Mouse (Mus musculus): ENCODE results near the gene Vmn1r87.

The Vmn1r87 gene

GRCm38 (mm10) chr7:13140057-13140456 is at the start of gene Vmn1r87:
Vmn1r87 (minus strand) TSS chr7:13140157.
- DNase-seq (ENCODE audit: low spot score in 2 of 2) = no peak

- DNase-seq (ENCODE audit: low spot score in 2 of 2) = no peak
These were observed 19.3 kb upstream of the Vmn1r87 start, which contains the start of gene Vmn1r88 for GRCm38 (mm10) chr7:13159268-13159667. Vmn1r88 (plus strand) TSS chr7:13159568.

- DNase-seq (ENCODE audit: low spot score in 2 of 2) = no peak
These were observed 2.6 kb downstream of the Vmn1r87 start for GRCm38 (mm10) chr7:13137340-13137739.

GRCm38 (mm10) chr7:13131856-13132255 is 8.1 kb downstream of the Vmn1r87 start:
- no peak for DNase-seq (ENCODE audit: low spot score in 2 of 2)

GRCm38 (mm10) chr7:13123554-13124153 is 16.3 kb downstream of the Vmn1r87 start:
- peak in 1 of 2 experiments; percentile 3 for DNase-seq (ENCODE audit: low spot score in 2 of 2)

- DNase-seq (ENCODE audit: low spot score in 2 of 2) = no peak
These were observed 20.1 kb downstream of the Vmn1r87 start, which contains the start of gene Vmn1r86 for GRCm38 (mm10) chr7:13119817-13120216. Vmn1r86 (minus strand) TSS chr7:13119917.

- DNase-seq (ENCODE audit: low spot score in 2 of 2) = no peak
These were observed 44.9 kb downstream of the Vmn1r87 start, which contains the start of gene Vmn1r85 for GRCm38 (mm10) chr7:13095073-13095472. Vmn1r85 (minus strand) TSS chr7:13095173.
